Mouse (Mus musculus) MEL (cell line): ENCODE data around the gene Samd4. TPM values are rescaled to one million over a fixed set of nuclear protein-coding genes. Genes with fewer than 3 reads are reported as not detected.
A peak's percentile ranks its signal among the peaks of the same experiment; 100 is the strongest.

Experiments used
- DNase-seq: peaks from one replicate; pipeline ENCODE4 v3.0.0; 2011; ENCODE audit warnings: low read depth, low spot score
- H3K27ac ChIP-seq: 2 replicates; pipeline ENCODE4 v1.5.1; 2012; ENCODE audit warnings: low read depth, mild to moderate bottlenecking, control low read depth, low read length, moderate library complexity; ENCODE audit not compliant: control insufficient read depth
- H3K27me3 ChIP-seq, 2 experiments: fragments of 150-350 bp in 1 of 2; sonication (generic) in 1 of 2; 2 replicates each; pipeline ENCODE4 v1.6.1; 2012; ENCODE audit warnings: low read length in 2 of 2, mild to moderate bottlenecking in 2 of 2, improper control_type of control experiment in 1 of 2, moderate library complexity in 1 of 2; ENCODE audit not compliant: insufficient read depth in 2 of 2, control insufficient read depth in 1 of 2
- H3K36me3 ChIP-seq, 2 experiments: 2 replicates each; pipeline ENCODE4 v1.6.1; 2012 to 2014; ENCODE audit warnings: low read length in 2 of 2, improper control_type of control experiment in 1 of 2, inconsistent platforms in 1 of 2, mild to moderate bottlenecking in 1 of 2; ENCODE audit not compliant: insufficient read depth in 2 of 2, control insufficient read depth in 1 of 2
- H3K4me1 ChIP-seq, 2 experiments: fragments of 150-350 bp in 1 of 2; sonication (generic) in 1 of 2; 2 replicates each; pipeline ENCODE4 v1.6.1; 2012; ENCODE audit warnings: low read length in 2 of 2, improper control_type of control experiment in 1 of 2, mild to moderate bottlenecking in 1 of 2; ENCODE audit not compliant: insufficient read depth in 2 of 2, control insufficient read depth in 1 of 2
- H3K4me3 ChIP-seq, 2 experiments: fragments of 150-350 bp in 1 of 2; sonication (generic) in 1 of 2; 2 replicates each; pipeline ENCODE4 v1.5.1; 2012; ENCODE audit warnings: low read depth in 2 of 2, low read length in 2 of 2, mild to moderate bottlenecking in 2 of 2, moderate library complexity in 2 of 2, control low read depth in 1 of 2, improper control_type of control experiment in 1 of 2; ENCODE audit not compliant: control insufficient read depth in 1 of 2, insufficient read depth in 1 of 2
- H3K79me2 ChIP-seq: 2 replicates; pipeline ENCODE4 v1.6.1; 2012; ENCODE audit warnings: mild to moderate bottlenecking, low read length, moderate library complexity; ENCODE audit not compliant: control insufficient read depth, poor library complexity, insufficient read depth
- H3K9ac ChIP-seq: 2 replicates; pipeline ENCODE4 v1.6.1; 2012; ENCODE audit warnings: low read depth, mild to moderate bottlenecking, control low read depth, low read length, moderate library complexity; ENCODE audit not compliant: control insufficient read depth, poor library complexity, severe bottlenecking
- H3K9me3 ChIP-seq: fragments of 150-350 bp; sonication (generic); replicated peaks from 2 replicates; pipeline ENCODE4 v1.6.1; 2012; ENCODE audit warnings: mild to moderate bottlenecking, low read length, improper control_type of control experiment, moderate library complexity; ENCODE audit not compliant: insufficient read depth
- EP300 ChIP-seq, 2 experiments: IDR thresholded peaks; 2 replicates each; pipeline ENCODE4 v1.6.1; 2011; ENCODE audit warnings: improper control_type of control experiment in 2 of 2, low read length in 2 of 2, low read depth in 1 of 2, mild to moderate bottlenecking in 1 of 2
- ETS1 ChIP-seq: IDR thresholded peaks from 2 replicates; pipeline ENCODE4 v1.6.1; 2012; ENCODE audit warnings: low read depth, mild to moderate bottlenecking, inconsistent platforms, low read length, improper control_type of control experiment, moderate library complexity
- GATA1 ChIP-seq: IDR thresholded peaks from 2 replicates; pipeline ENCODE4 v1.6.1; 2011; ENCODE audit warnings: low read depth, low read length, improper control_type of control experiment
- HCFC1 ChIP-seq: IDR thresholded peaks from 2 replicates; pipeline ENCODE4 v1.6.1; 2012; ENCODE audit warnings: low read depth, mild to moderate bottlenecking, inconsistent platforms, low read length, improper control_type of control experiment, moderate library complexity
- KAT2A ChIP-seq: conservative IDR thresholded peaks from 2 replicates; pipeline ENCODE4 v1.6.1; 2012; ENCODE audit warnings: low read depth, low read length, improper control_type of control experiment, inconsistent platforms
- MAX ChIP-seq: IDR thresholded peaks from 2 replicates; pipeline ENCODE4 v1.6.1; 2011; ENCODE audit warnings: low read length, improper control_type of control experiment
- MXI1 ChIP-seq: IDR thresholded peaks from 2 replicates; pipeline ENCODE4 v1.6.1; 2011; ENCODE audit warnings: mild to moderate bottlenecking, low read depth, low read length, improper control_type of control experiment
- MYC ChIP-seq: IDR thresholded peaks from 2 replicates; pipeline ENCODE4 v1.6.1; 2011; ENCODE audit warnings: low read depth, mild to moderate bottlenecking, low read length, improper control_type of control experiment, moderate library complexity
- NRF1 ChIP-seq: IDR thresholded peaks from 2 replicates; pipeline ENCODE4 v1.6.1; 2014; ENCODE audit warnings: low read depth, mild to moderate bottlenecking, inconsistent platforms, low read length, improper control_type of control experiment, moderate library complexity; ENCODE audit not compliant: poor library complexity, insufficient read depth, severe bottlenecking
- POLR2A ChIP-seq, 2 experiments: IDR thresholded peaks; 2 replicates each; pipeline ENCODE4 v1.6.1; 2011 to 2012; ENCODE audit warnings: low read length in 2 of 2, mild to moderate bottlenecking in 2 of 2, control low read depth in 1 of 2, improper control_type of control experiment in 1 of 2, low read depth in 1 of 2, moderate library complexity in 1 of 2; ENCODE audit not compliant: control insufficient read depth in 1 of 2, insufficient read depth in 1 of 2, poor library complexity in 1 of 2
- POLR2AphosphoS5 ChIP-seq: IDR thresholded peaks from 2 replicates; pipeline ENCODE4 v1.6.1; 2012; ENCODE audit warnings: low read depth, borderline replicate concordance, mild to moderate bottlenecking, inconsistent platforms, low read length, moderate library complexity, mixed read lengths
- RCOR1 ChIP-seq: IDR thresholded peaks from 2 replicates; pipeline ENCODE4 v1.6.1; 2012; ENCODE audit warnings: low read depth, mild to moderate bottlenecking, inconsistent platforms, low read length, improper control_type of control experiment
- SIN3A ChIP-seq: IDR thresholded peaks from 2 replicates; pipeline ENCODE4 v1.6.1; 2012; ENCODE audit warnings: low read length, improper control_type of control experiment, inconsistent platforms
- TAL1 ChIP-seq: IDR thresholded peaks from 2 replicates; pipeline ENCODE4 v1.6.1; 2012; ENCODE audit warnings: mild to moderate bottlenecking, inconsistent platforms, low read length, moderate library complexity, mixed read lengths
- TCF12 ChIP-seq: IDR thresholded peaks from 2 replicates; pipeline ENCODE4 v1.6.1; 2014; ENCODE audit warnings: low read depth, mild to moderate bottlenecking, inconsistent platforms, low read length, improper control_type of control experiment, moderate library complexity
- UBTF ChIP-seq: IDR thresholded peaks from 2 replicates; pipeline ENCODE4 v1.6.1; 2012; ENCODE audit warnings: low read depth, mild to moderate bottlenecking, inconsistent platforms, low read length, improper control_type of control experiment, moderate library complexity, borderline replicate concordance; ENCODE audit not compliant: insufficient read depth
- ZMIZ1 ChIP-seq: IDR thresholded peaks from 2 replicates; pipeline ENCODE4 v1.6.1; 2012; ENCODE audit warnings: low read depth, mild to moderate bottlenecking, inconsistent platforms, low read length, improper control_type of control experiment, moderate library complexity
- ZNF384 ChIP-seq: IDR thresholded peaks from 2 replicates; pipeline ENCODE4 v1.6.1; 2012; ENCODE audit warnings: low read depth, mild to moderate bottlenecking, inconsistent platforms, low read length, improper control_type of control experiment
- polyA plus RNA-seq, 2 experiments: library from polyadenylated mRNA; stranded (reverse) in 1 of 2; unstranded in 1 of 2; fragments of >175 nt in 1 of 2; fragments of >200 nt in 1 of 2; gene quantifications; 2 replicates each; pipeline versions ENCODE4 v1.2.1 to v1.2.4; 2012; ENCODE audit warnings: low replicate concordance in 2 of 2, low read depth in 1 of 2; ENCODE audit not compliant: insufficient read length in 2 of 2, insufficient read depth in 1 of 2, missing spikeins in 1 of 2
- total RNA-seq: library from RNA; depleted of rRNA; stranded (reverse); fragments of 300-350 nt; gene quantifications from 2 replicates; pipeline ENCODE4 v1.2.3, GENCODE M21; 2012; rRNA removed

The Samd4 gene
- total RNA-seq (0.04 and 0.10 TPM in 2 replicates), polyA plus RNA-seq (under 1 TPM in 1 of 2 experiments, not detected in 1; 0.08 TPM)

DNA sequence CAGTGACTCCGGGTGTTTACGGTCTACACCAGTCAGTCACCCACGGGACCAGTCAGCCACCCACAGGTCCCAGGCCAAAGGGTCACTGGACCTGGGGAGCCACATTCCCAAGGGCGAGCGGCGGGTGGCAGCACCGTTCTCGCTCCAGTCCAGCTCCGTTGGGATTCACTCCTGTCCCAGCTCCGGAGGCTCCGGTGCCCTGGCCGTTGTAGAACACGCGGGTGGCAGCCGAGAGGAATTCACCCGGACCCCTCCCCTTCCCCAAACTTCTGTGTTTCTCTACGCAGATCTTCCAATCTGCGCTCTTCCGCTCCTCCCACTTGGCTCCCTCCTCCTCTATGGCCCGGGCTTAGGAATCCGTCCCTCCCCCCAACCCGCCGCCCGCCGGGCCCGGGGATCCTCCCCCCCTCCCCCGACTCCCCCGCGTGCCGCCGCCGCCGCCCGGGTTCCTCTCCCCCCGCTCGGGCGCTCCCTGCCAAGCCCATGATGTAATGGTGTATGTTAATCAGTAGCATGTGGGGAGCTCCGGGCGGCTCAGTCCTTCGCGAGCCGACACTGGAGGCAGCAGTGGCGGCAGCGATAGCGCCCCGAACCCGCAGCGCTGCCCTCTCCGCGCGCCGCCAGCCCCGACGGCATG lies at the start of gene Samd4:
Gene Samd4 (plus strand): TSS at position 424 of the 637 bp plus-strand sequence.
- DNase-seq: no peak
- H3K27ac ChIP-seq: no peak within 1 kb of the TSS
- no peak within 1 kb of the TSS for H3K9ac ChIP-seq
- H3K36me3 ChIP-seq: no peaks in the 10 kb centered on the region
- no peaks in the 10 kb centered on the region for H3K9me3 ChIP-seq
- no peak for TF ChIP-seq NRF1
- no peak for TF ChIP-seq ZNF384
- no peak for TF ChIP-seq RCOR1
- no peak for TF ChIP-seq HCFC1
- no peaks in the 10 kb centered on the region for H3K4me1 ChIP-seq
- no peaks in the 10 kb centered on the region; a peak in 1 of 4 replicates for H3K27me3 ChIP-seq
- H3K79me2 ChIP-seq: no peaks in the 10 kb centered on the region
- no peak within 1 kb of the TSS for H3K4me3 ChIP-seq

DNA sequence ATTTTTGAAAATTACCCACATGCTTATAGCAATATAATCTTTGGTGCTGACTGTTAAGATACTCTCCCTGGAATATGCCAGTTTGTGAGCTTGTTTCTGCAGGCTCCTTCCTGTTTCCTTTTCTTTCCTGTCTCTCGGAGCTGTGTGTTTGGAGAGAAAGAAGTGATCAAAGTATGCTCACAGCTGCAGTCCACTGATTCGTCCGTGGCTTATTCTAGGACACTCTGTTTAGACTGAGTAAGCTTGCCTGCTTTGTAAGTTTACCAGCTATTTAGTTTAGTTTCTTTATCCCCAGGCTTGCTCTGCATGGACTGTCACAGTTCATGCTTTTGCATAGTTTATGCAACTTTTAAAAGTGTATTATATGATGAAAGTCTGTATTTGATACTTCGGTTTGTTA lies 43.3 kb upstream of the Samd4 start:
- TF ChIP-seq KAT2A: no peak
- no peak for TF ChIP-seq TAL1
- TF ChIP-seq, all 39 proteins: peak for 0
- H3K9me3 ChIP-seq: no peaks in the 10 kb centered on the region
- no peak overlapping the region for H3K9ac ChIP-seq
- no peak for DNase-seq
- H3K79me2 ChIP-seq: peaks cover 2% of the 10 kb centered on the region; the same call in 1 of the 2 replicates
- no peaks in the 10 kb centered on the region; a peak in 1 of 4 replicates for H3K36me3 ChIP-seq
- no peaks in the 10 kb centered on the region for H3K27me3 ChIP-seq
- H3K4me1 ChIP-seq: no peaks in the 10 kb centered on the region
- H3K4me3 ChIP-seq: no peak overlapping the region
- H3K27ac ChIP-seq: no peak overlapping the region

DNA sequence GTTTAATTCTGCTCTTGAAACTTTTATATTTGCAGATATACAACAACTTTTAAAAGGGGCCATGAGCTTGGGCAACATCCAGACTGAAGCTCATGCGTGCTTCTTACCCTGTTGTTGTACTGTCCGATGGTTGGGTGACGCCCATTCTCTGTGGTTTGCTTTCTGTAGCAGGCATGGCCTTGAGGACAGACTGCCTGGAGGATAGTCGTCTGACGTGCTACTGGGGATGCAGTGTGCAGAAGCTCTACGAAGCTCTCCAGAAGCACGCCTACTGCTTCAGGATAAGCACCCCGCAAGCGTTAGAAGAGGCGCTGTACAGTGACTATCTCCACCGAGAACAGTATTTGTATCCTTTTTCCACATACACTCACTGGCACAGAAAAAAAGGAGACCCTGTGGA lies 36.9 kb upstream of the Samd4 start:
- H3K79me2 ChIP-seq: no peaks in the 10 kb centered on the region
- no peak overlapping the region; a peak in 1 of 4 replicates for H3K4me3 ChIP-seq
- no peaks in the 10 kb centered on the region for H3K9me3 ChIP-seq
- peak; percentile 90 for DNase-seq
- H3K27me3 ChIP-seq: no peaks in the 10 kb centered on the region
- no peak overlapping the region for H3K27ac ChIP-seq
- peaks cover 0 to 18% of the 10 kb centered on the region in 2 experiments; a peak in 3 of 4 replicates for H3K36me3 ChIP-seq
- H3K4me1 ChIP-seq: peaks cover 6 to 13% of the 10 kb centered on the region in 2 experiments
- no peak for TF ChIP-seq ZMIZ1
- TF ChIP-seq TCF12: 0 out of 2 replicates have a peak, but pooled peaks have one; percentile 20
- peak; percentile 64; the same call in 1 of the 2 replicates for TF ChIP-seq SIN3A
- peak; percentile 67 to 72 for TF ChIP-seq EP300 (IDR thresholded peaks at IDR 0.05; ENCODE audit: low read depth in 1 of 2, low read length in 2 of 2)
- peak; percentile 44; the same call in 1 of the 2 replicates for TF ChIP-seq RCOR1
- TF ChIP-seq TAL1: peak; percentile 64
- peak; percentile 52; the same call in 1 of the 2 replicates for TF ChIP-seq ETS1
- TF ChIP-seq GATA1: peak; percentile 19
- no peak for TF ChIP-seq POLR2AphosphoS5
- TF ChIP-seq MYC: peak; percentile 78
- peak; percentile 86 for TF ChIP-seq MXI1
- peak in 1 of 2 experiments; percentile 23; a peak in 1 of 4 replicates for TF ChIP-seq POLR2A (IDR thresholded peaks at IDR 0.05; ENCODE audit: control insufficient read depth in 1 of 2, insufficient read depth in 1 of 2, low read depth in 1 of 2, low read length in 2 of 2, poor library complexity in 1 of 2)
- no peak for TF ChIP-seq UBTF
- peak; percentile 87 for TF ChIP-seq MAX
- TF ChIP-seq, all 39 proteins: peak for 11
- no peak overlapping the region; the same call in 1 of the 2 replicates for H3K9ac ChIP-seq
